Mouse (Mus musculus) heart, embryonic 16.5 days (tissue): ENCODE data around the gene Heyl. TPM values are rescaled to one million over a fixed set of nuclear protein-coding genes. Genes with fewer than 3 reads are reported as not detected.

ENCODE experiments used
- ATAC-seq: fragments of 200-750 bp; cut with Nextera tagmentation; replicated peaks from 2 replicates; pipeline ENCODE4 v1.8.0; 2017; ENCODE audit warnings: moderate number of reproducible peaks; ENCODE audit not compliant: insufficient read depth, low FRiP score; ENCODE audit errors: extremely low read depth
- H3K27ac ChIP-seq: fragments of 300-500 bp; sonication (generic); 2 replicates; pipeline ENCODE4 v1.5.1; 2014; ENCODE audit warnings: mild to moderate bottlenecking, low read length, control low read depth, moderate library complexity
- H3K27me3 ChIP-seq: fragments of 300-500 bp; sonication (generic); 2 replicates; pipeline ENCODE4 v1.6.1; 2014; ENCODE audit warnings: low read length, mixed read lengths; ENCODE audit not compliant: control insufficient read depth, insufficient read depth
- H3K36me3 ChIP-seq: fragments of 300-500 bp; sonication (generic); 2 replicates; pipeline ENCODE4 v1.6.1; 2014; ENCODE audit not compliant: control insufficient read depth, insufficient read depth
- H3K4me1 ChIP-seq: fragments of 300-500 bp; sonication (generic); 2 replicates; pipeline ENCODE4 v1.6.1; 2014; ENCODE audit warnings: low read length, mixed read lengths; ENCODE audit not compliant: control insufficient read depth, insufficient read depth
- H3K4me2 ChIP-seq: fragments of 300-500 bp; sonication (generic); 2 replicates; pipeline ENCODE4 v1.6.1; 2014; ENCODE audit warnings: low read depth, mild to moderate bottlenecking, control low read depth, low read length
- H3K4me3 ChIP-seq: fragments of 300-500 bp; sonication (generic); 2 replicates; pipeline ENCODE4 v1.5.1; 2014; ENCODE audit warnings: mild to moderate bottlenecking, control low read depth, low read length
- H3K9ac ChIP-seq: fragments of 300-500 bp; sonication (generic); 2 replicates; pipeline ENCODE4 v1.6.1; 2014; ENCODE audit warnings: low read length, control low read depth
- H3K9me3 ChIP-seq: fragments of 300-500 bp; sonication (generic); replicated peaks from 2 replicates; pipeline ENCODE4 v1.6.1; 2016; ENCODE audit warnings: low read length; ENCODE audit not compliant: control insufficient read depth
- WGBS: fragments of 180-500 bp; shearing (Covaris S2); extraction: QIAGEN DNeasy Blood & Tissue Kit; methylation state at CpG from one replicate; pipeline ENCODE4 v1.1.7; 2014; 5-methylcytosine and 5-hydroxymethylcytosine counted together
- polyA plus RNA-seq: library from polyadenylated mRNA; unstranded; fragments of >200 nt; fragmentation: Nextera tagmentation; extraction: Ambion mirVana; gene quantifications from 2 replicates; pipeline ENCODE4 v1.2.1, GENCODE M21; 2015

Gene Heyl
- polyA plus RNA-seq, 1 experiment from 2014 or later, result 13.2 TPM

DNA sequence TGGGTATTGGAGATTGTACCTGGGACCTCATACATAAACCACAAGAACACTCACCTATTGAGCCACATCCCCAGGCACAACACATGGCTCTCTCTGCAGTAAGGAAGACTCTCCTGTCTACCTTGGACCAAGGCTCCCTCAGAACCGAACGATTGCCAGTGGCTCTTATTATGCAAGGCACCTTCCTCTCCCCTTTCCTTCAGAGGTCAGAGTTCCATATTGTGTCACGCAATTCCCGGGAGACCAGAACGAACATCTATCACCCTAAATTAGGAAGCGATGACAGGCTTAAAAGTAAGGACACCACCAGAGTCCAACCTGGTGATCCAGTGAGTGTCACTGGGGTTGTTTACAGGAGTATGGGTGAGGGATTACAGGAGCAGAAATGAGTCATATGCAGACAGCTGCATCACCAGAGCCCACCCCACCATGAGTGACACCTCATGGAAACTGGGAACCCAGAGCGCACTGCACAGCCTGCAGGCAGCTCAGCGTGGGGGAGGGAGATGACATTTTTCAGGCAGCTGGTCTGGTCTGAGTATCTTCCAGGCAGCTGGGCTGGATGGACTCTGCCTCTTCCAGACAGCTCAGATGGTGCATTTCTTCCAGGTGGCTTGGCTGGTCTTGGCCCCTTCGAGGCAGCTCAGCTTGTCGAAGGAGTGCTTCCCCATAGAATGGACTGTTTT lies 7.5 kb upstream of the Heyl start:
- peak; percentile 26; the same call in 1 of the 2 replicates for ATAC-seq
- WGBS, result 35% methylated on average over 10 of the region's 10 CpGs
- no peak overlapping the region for H3K27ac ChIP-seq
- H3K27me3 ChIP-seq, result no peaks in the 10 kb centered on the region
- peaks cover 26% of the 10 kb centered on the region for H3K4me1 ChIP-seq
- no peak overlapping the region for H3K9ac ChIP-seq
- H3K36me3 ChIP-seq, result no peaks in the 10 kb centered on the region
- H3K4me2 ChIP-seq, result no peak overlapping the region
- H3K4me3 ChIP-seq, result no peak overlapping the region
- H3K9me3 ChIP-seq, result 0 out of 2 replicates have a peak, but pooled peaks cover 2% of the 10 kb centered on the region

DNA sequence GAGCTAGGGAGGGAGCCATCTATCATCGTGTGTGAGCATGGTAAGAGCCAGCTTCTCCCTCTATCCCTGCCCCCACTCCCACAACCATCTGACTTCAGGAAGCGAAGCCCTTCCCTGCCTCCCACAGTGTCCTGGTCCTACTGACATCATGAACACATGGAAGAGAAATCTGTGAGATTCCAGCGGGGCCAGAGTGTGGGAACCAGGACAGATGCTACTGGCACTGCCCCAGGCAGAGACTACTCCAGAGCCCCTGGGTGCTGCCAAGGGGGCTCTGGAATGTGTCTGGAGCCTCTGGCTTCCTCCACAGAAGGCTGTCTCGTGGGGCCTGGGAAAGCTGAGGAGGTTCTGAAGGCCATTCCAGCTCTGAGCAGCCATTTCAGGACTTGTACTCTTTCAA lies 5.6 kb upstream of the Heyl start:
- Histone ChIP-seq H3K36me3 (no peaks in the 10 kb centered on the region), H3K4me2 (no peak overlapping the region), H3K27ac (peak overlapping the region; percentile 65), H3K4me1 (peaks cover 26% of the 10 kb centered on the region), H3K27me3 (no peaks in the 10 kb centered on the region), H3K4me3 (no peak overlapping the region), H3K9ac (peak overlapping the region; percentile 54; the same call in 1 of the 2 replicates), H3K9me3 (0 out of 2 replicates have a peak, but pooled peaks cover 2% of the 10 kb centered on the region)
- 23% methylated on average over 4 of the region's 4 CpGs for WGBS
- peak; percentile 52 for ATAC-seq

DNA sequence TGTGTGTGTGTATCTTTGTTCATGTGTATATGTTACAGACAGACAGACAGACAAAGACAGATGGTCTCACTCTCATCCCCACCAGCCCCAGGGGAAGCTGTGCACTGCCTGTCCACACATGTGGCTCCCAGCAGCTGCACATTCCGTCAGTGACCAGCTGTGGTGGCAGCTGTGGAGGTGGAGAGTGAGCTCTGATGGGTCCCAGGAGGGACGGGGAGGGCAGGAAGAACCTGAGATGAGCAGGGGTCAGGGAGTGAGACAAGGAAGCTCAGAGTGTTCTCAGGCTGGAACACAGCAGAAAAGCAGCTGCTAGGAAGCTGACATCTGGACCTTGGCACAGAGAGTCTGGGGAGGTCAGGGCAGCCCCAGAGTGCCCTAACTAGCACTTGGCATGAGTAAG lies 5.1 kb upstream of the Heyl start:
- Histone ChIP-seq H3K27me3 (no peaks in the 10 kb centered on the region), H3K36me3 (no peaks in the 10 kb centered on the region), H3K4me3 (no peak overlapping the region), H3K4me1 (peaks cover 26% of the 10 kb centered on the region), H3K9ac (peak overlapping the region; percentile 7; the same call in 1 of the 2 replicates), H3K27ac (peak overlapping the region; percentile 65), H3K9me3 (0 out of 2 replicates have a peak, but pooled peaks cover 2% of the 10 kb centered on the region), H3K4me2 (no peak overlapping the region)
- WGBS, result 41% methylated on average over 2 of the region's 2 CpGs
- no peak for ATAC-seq

DNA sequence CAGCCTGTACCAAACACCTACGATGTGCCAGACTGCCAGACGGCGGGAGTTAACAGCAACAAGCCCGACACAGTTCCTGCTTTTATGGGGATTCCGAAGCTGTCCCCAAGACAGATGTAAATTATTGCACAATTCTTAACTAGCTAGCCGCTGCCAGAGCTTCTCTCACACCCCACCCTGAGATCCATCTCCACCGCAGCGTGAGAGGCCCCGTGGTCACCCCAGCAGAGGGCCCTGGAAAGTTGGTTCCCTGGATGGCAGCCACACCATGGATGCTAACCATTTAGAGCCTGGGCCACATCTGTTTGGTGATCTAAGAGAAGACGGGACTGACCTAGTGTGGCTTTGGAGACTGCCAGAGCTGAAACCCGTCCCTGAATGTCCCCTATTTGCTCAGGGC lies 4.2 kb upstream of the Heyl start:
- Histone ChIP-seq H3K4me3 (no peak overlapping the region), H3K27me3 (no peaks in the 10 kb centered on the region), H3K36me3 (no peaks in the 10 kb centered on the region), H3K9me3 (no peaks in the 10 kb centered on the region), H3K9ac (no peak overlapping the region), H3K4me2 (no peak overlapping the region), H3K27ac (no peak overlapping the region), H3K4me1 (peaks cover 29% of the 10 kb centered on the region)
- no peak for ATAC-seq
- WGBS, result 73% methylated on average over 11 of the region's 11 CpGs

DNA sequence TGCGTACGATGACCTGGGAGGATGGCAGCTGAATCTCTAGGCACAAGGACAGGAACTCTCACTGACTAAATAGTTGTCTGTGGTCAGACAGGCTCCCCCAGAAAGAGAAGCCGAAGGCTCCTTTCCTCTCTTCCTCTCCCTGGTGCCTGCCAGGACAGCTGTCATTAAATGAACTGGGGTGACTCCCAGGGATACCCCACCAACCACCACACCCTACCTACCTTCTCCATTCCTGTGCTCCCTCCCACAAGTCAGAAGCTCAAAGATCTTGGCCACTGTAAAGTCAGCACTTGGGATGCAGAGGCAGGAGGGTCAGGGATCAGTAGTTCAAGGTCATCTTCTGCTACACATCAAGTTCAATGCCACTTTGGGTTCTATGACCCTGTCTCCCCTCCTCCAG lies 515 bp upstream of the Heyl start:
- no peaks in the 10 kb centered on the region for H3K9me3 ChIP-seq
- H3K4me1 ChIP-seq, result peaks cover 20% of the 10 kb centered on the region
- H3K27ac ChIP-seq, result no peak overlapping the region; the same call in 1 of the 2 replicates
- H3K9ac ChIP-seq, result no peak overlapping the region
- ATAC-seq, result no peak
- H3K36me3 ChIP-seq, result no peaks in the 10 kb centered on the region
- 63% methylated on average over 3 of the region's 3 CpGs for WGBS
- peak overlapping the region; percentile 84; the same call in 1 of the 2 replicates for H3K4me2 ChIP-seq
- no peaks in the 10 kb centered on the region for H3K27me3 ChIP-seq
- H3K4me3 ChIP-seq, result no peak overlapping the region

DNA sequence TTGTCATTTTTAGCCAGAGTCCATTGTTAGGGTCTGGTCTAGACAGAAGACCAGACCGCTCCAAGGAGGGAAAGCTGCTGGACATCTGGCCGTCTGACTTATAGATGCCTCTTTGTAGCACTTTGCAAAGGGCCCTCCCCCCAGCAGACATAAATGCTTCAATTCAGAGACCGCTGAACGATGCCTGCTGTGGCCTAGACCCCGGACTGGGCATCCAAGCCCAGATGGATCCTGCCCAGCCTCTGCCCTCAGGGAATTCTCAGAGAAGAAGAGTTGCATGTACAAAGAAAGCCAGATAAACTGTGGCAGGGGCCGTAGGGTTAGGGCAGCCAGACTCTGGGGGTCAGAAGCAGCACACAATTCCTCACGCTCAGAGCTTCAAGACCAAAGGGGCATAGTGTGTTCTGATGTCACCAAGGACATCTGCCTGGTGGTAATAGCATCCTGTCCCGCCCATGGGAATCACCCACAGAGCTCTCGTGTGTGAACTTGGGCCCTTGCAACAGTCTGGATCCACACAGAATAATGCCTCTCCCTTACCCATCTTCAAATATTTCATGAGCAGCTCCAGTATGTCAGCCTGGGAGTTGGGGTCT lies 2.6 kb downstream of the Heyl start:
- Histone ChIP-seq H3K27ac (peak overlapping the region; percentile 58), H3K4me1 (peaks cover 28% of the 10 kb centered on the region), H3K36me3 (no peaks in the 10 kb centered on the region), H3K27me3 (peaks cover 4% of the 10 kb centered on the region; the same call in 1 of the 2 replicates), H3K4me3 (peak overlapping the region; percentile 22), H3K9me3 (no peaks in the 10 kb centered on the region), H3K4me2 (peak overlapping the region; percentile 84), H3K9ac (no peak overlapping the region)
- no peak for ATAC-seq
- 74% methylated on average over 9 of the region's 9 CpGs for WGBS

DNA sequence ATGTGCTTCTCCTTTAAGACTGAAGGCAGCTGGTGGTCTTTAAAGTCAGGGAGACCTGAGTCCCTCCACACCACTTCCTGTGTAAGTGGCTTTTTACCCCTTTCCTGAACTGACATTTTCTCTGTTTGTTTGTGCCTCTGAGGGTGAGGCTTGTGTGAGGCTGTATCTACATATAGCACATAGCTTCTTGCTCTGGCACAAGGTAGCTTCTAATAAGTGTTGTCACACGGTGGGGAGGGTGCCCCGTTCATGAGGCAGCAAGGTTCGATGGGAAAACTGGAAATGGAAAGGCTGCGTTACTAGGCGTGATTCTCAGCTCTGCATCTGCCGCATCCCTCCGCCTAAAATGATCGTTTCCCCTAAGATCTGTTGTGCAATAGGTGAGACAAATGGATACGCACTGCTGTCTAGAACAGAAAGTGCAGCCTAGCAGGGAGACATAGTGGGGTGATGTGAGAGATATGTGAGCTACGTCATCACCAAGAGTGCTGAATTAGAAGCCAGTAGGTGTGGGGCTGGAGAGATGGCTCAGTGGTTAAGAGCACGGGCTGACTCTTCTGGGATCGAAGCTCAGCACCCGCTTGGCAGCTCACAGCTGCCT lies 3.2 kb downstream of the Heyl start:
- Histone ChIP-seq H3K9ac (no peak overlapping the region), H3K4me3 (no peak overlapping the region; the same call in 1 of the 2 replicates), H3K36me3 (no peaks in the 10 kb centered on the region), H3K9me3 (no peaks in the 10 kb centered on the region), H3K27ac (peak overlapping the region; percentile 75), H3K27me3 (peaks cover 4% of the 10 kb centered on the region; the same call in 1 of the 2 replicates), H3K4me1 (peaks cover 28% of the 10 kb centered on the region), H3K4me2 (peak overlapping the region; percentile 84)
- WGBS, result 73% methylated on average over 13 of the region's 13 CpGs
- ATAC-seq, result no peak

DNA sequence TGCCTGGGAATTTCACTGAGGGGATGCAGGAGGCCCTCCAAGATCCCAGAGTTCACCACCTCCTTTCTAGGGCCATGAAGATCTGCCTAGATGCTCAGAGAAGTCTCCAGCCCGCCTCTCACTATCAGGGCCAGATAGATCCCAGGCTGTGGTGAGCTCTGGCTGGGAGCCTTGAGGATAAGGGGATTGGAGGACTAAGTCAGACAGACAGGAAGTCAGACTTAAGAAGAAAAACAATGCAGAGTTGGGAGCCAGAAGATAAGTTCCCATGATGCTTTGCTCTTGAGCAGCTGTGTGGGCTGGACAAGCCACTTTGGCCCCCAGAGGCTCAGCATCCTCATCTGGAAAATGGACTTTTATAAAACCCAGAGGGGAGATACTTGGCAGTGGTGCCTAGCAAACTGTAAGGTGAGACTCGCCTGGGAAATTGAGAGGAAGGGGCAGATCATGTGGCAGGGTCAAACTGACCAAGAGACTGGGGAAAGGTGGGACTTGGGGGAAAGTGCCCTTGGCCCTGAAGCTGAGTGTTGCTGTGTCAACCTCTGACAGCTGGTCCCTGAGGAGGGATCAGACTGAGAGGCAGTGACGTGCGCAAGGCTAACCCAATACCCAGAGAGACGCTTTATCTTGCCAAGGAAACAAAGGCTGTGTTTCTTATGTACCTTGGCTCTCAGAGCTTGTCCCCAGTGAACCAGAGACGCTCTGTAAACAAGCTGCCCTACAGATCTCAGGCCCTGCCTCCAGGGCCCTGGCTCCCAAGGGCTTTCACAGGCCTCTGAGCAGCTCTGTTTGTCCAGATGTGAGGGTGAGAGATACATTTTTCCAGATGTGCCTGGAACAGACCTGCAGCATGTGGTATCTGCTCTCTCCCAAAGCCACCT lies 4.3 kb downstream of the Heyl start:
- H3K27ac ChIP-seq, result peak overlapping the region; percentile 75
- H3K4me2 ChIP-seq, result peak overlapping the region; percentile 24
- peaks cover 4% of the 10 kb centered on the region; the same call in 1 of the 2 replicates for H3K27me3 ChIP-seq
- no peaks in the 10 kb centered on the region for H3K36me3 ChIP-seq
- peak; percentile 34; the same call in 1 of the 2 replicates for ATAC-seq
- no peaks in the 10 kb centered on the region for H3K9me3 ChIP-seq
- no peak overlapping the region for H3K9ac ChIP-seq
- no peak overlapping the region for H3K4me3 ChIP-seq
- 58% methylated on average over 6 of the region's 6 CpGs for WGBS
- H3K4me1 ChIP-seq, result peaks cover 28% of the 10 kb centered on the region
